Mouse (Mus musculus) CH12.LX (cell line): ENCODE results near the gene Hbp1. TPM values are rescaled to one million over a fixed set of nuclear protein-coding genes. Genes with fewer than 3 reads are reported as not detected.

Experiments used
- DNase-seq: peaks from one replicate; pipeline ENCODE4 v3.0.0-alpha.2; 2013; ENCODE audit errors: extremely low read depth
- H3K27ac ChIP-seq: 2 replicates; pipeline ENCODE4 v1.5.1; 2012; ENCODE audit warnings: low read depth, mild to moderate bottlenecking, control low read depth, moderate library complexity; ENCODE audit not compliant: insufficient read depth
- H3K27me3 ChIP-seq: replicated peaks from 2 replicates; pipeline ENCODE3; 2012; ENCODE audit warnings: inconsistent platforms
- H3K36me3 ChIP-seq, 2 experiments: replicated peaks in 1 of 2; 2 replicates each; pipeline versions ENCODE3 to v1.6.1; 2012; ENCODE audit warnings: inconsistent platforms in 1 of 2, low read length in 1 of 2, mild to moderate bottlenecking in 1 of 2, mixed read lengths in 1 of 2, moderate library complexity in 1 of 2; ENCODE audit not compliant: control insufficient read depth in 1 of 2, insufficient read depth in 1 of 2
- H3K4me1 ChIP-seq, 2 experiments: 2 replicates each; pipeline ENCODE4 v1.6.1; 2012; ENCODE audit warnings: inconsistent platforms in 1 of 2, moderate library complexity in 1 of 2; ENCODE audit not compliant: insufficient read depth in 2 of 2, control insufficient read depth in 1 of 2
- H3K4me2 ChIP-seq: 2 replicates; pipeline ENCODE4 v1.6.1; 2012; ENCODE audit warnings: low read depth, mild to moderate bottlenecking, control low read depth; ENCODE audit not compliant: poor library complexity, insufficient read depth, severe bottlenecking
- H3K4me3 ChIP-seq, 3 experiments: fragments of 150-350 bp in 1 of 3; sonication (generic) in 1 of 3; replicated peaks in 1 of 3; 2 replicates each; pipeline versions ENCODE3 to v1.5.1; 2011 to 2012; ENCODE audit warnings: low read depth in 2 of 3, low read length in 2 of 3, mild to moderate bottlenecking in 2 of 3, moderate library complexity in 2 of 3, control low read depth in 1 of 3, improper control_type of control experiment in 1 of 3, inconsistent platforms in 1 of 3, mixed read lengths in 1 of 3; ENCODE audit not compliant: poor library complexity in 1 of 3
- H3K79me2 ChIP-seq: replicated peaks from 2 replicates; pipeline ENCODE4 v1.6.1; 2012; ENCODE audit warnings: mild to moderate bottlenecking, moderate library complexity; ENCODE audit not compliant: control insufficient read depth, poor library complexity, insufficient read depth, severe bottlenecking; ENCODE audit errors: extremely low read depth
- H3K9ac ChIP-seq: 2 replicates; pipeline ENCODE4 v1.6.1; 2012; ENCODE audit warnings: low read depth, mild to moderate bottlenecking, control low read depth, moderate library complexity; ENCODE audit not compliant: insufficient read depth
- H3K9me3 ChIP-seq: replicated peaks from 2 replicates; pipeline ENCODE3; 2012; ENCODE audit warnings: low read length, inconsistent platforms, mixed read lengths
- CHD1 ChIP-seq: IDR thresholded peaks from 2 replicates; pipeline ENCODE4 v1.6.1; 2012; ENCODE audit warnings: low read depth, low read length, improper control_type of control experiment, inconsistent platforms
- CHD2 ChIP-seq: IDR thresholded peaks from 2 replicates; pipeline ENCODE4 v1.6.1; 2011; ENCODE audit warnings: low read length, improper control_type of control experiment
- E2F4 ChIP-seq: IDR thresholded peaks from 2 replicates; pipeline ENCODE4 v1.6.1; 2011; ENCODE audit warnings: low read depth, low read length, improper control_type of control experiment; ENCODE audit not compliant: insufficient replicate concordance
- ELF1 ChIP-seq: IDR thresholded peaks from 2 replicates; pipeline ENCODE4 v1.6.1; 2014; ENCODE audit warnings: low read depth, mild to moderate bottlenecking, inconsistent platforms, low read length, improper control_type of control experiment
- ETS1 ChIP-seq: conservative IDR thresholded peaks from 2 replicates; pipeline ENCODE4 v1.6.1; 2012; ENCODE audit warnings: low read depth, mild to moderate bottlenecking, inconsistent platforms, low read length, improper control_type of control experiment, moderate library complexity
- JUN ChIP-seq: IDR thresholded peaks from 2 replicates; pipeline ENCODE4 v1.6.1; 2011; ENCODE audit warnings: low read depth, mild to moderate bottlenecking, low read length, improper control_type of control experiment, moderate library complexity; ENCODE audit not compliant: insufficient read depth
- KAT2A ChIP-seq: IDR thresholded peaks from 2 replicates; pipeline ENCODE4 v1.6.1; 2012; ENCODE audit warnings: low read length, improper control_type of control experiment, inconsistent platforms; ENCODE audit not compliant: insufficient replicate concordance
- MAFK ChIP-seq: IDR thresholded peaks from 2 replicates; pipeline ENCODE4 v1.6.1; 2011; ENCODE audit warnings: low read length, improper control_type of control experiment; ENCODE audit not compliant: insufficient replicate concordance
- MAX ChIP-seq: IDR thresholded peaks from 2 replicates; pipeline ENCODE4 v1.6.1; 2011; ENCODE audit warnings: low read length, improper control_type of control experiment
- MAZ ChIP-seq: IDR thresholded peaks from 2 replicates; pipeline ENCODE4 v1.6.1; 2012; ENCODE audit warnings: low read depth, mild to moderate bottlenecking, inconsistent platforms, low read length, improper control_type of control experiment, moderate library complexity
- MEF2A ChIP-seq: IDR thresholded peaks from 2 replicates; pipeline ENCODE4 v1.6.1; 2014; ENCODE audit warnings: low read depth, mild to moderate bottlenecking, inconsistent platforms, low read length, improper control_type of control experiment, borderline replicate concordance
- NELFE ChIP-seq: IDR thresholded peaks from 2 replicates; pipeline ENCODE4 v1.6.1; 2011; ENCODE audit warnings: low read depth, low read length, improper control_type of control experiment
- NRF1 ChIP-seq: IDR thresholded peaks from 2 replicates; pipeline ENCODE4 v1.6.1; 2014; ENCODE audit warnings: low read depth, mild to moderate bottlenecking, inconsistent platforms, low read length, improper control_type of control experiment, moderate library complexity
- POLR2AphosphoS2 ChIP-seq: IDR thresholded peaks from 2 replicates; pipeline ENCODE4 v1.6.1; 2011; ENCODE audit warnings: low read depth, low read length, improper control_type of control experiment
- RCOR1 ChIP-seq: conservative IDR thresholded peaks from 2 replicates; pipeline ENCODE4 v1.6.1; 2012; ENCODE audit warnings: low read depth, mild to moderate bottlenecking, inconsistent platforms, low read length, improper control_type of control experiment
- SIN3A ChIP-seq: IDR thresholded peaks from 2 replicates; pipeline ENCODE4 v1.6.1; 2012; ENCODE audit warnings: low read length, improper control_type of control experiment, inconsistent platforms
- SMC3 ChIP-seq: IDR thresholded peaks from 2 replicates; pipeline ENCODE4 v1.6.1; 2011; ENCODE audit warnings: low read depth, low read length, improper control_type of control experiment
- TBP ChIP-seq: conservative IDR thresholded peaks from 2 replicates; pipeline ENCODE4 v1.6.1; 2011; ENCODE audit warnings: low read depth, low read length, improper control_type of control experiment
- TCF12 ChIP-seq: IDR thresholded peaks from 2 replicates; pipeline ENCODE4 v1.6.1; 2014; ENCODE audit warnings: low read depth, mild to moderate bottlenecking, inconsistent platforms, low read length, improper control_type of control experiment
- USF1 ChIP-seq: IDR thresholded peaks from 2 replicates; pipeline ENCODE4 v1.6.1; 2014; ENCODE audit warnings: low read depth, mild to moderate bottlenecking, inconsistent platforms, low read length, improper control_type of control experiment
- ZMIZ1 ChIP-seq: IDR thresholded peaks from 2 replicates; pipeline ENCODE4 v1.6.1; 2012; ENCODE audit warnings: low read depth, mild to moderate bottlenecking, inconsistent platforms, low read length, improper control_type of control experiment
- ZNF384 ChIP-seq: IDR thresholded peaks from 2 replicates; pipeline ENCODE4 v1.6.1; 2012; ENCODE audit warnings: low read depth, low read length, improper control_type of control experiment, inconsistent platforms
- dilution Hi-C: fragments of 300-500 bp; cut with MboI; formaldehyde crosslinking; loops from 2 replicates; pipeline ENCODE4 v1.14.3; 2020; ENCODE audit warnings: low sequenced_read_pairs; ENCODE audit not compliant: extremely low pct_unique_long_range_greater_than_20kb, extremely low pct_ligation_motif_present
- in situ Hi-C: fragments of 300-500 bp; cut with MboI; formaldehyde crosslinking; loops from 3 replicates; pipeline ENCODE4 v1.14.3; 2019; ENCODE audit warnings: low sequenced_read_pairs, low pct_ligation_motif_present, low pct_unique_long_range_greater_than_20kb, mixed read lengths
- polyA plus RNA-seq: library from polyadenylated mRNA; unstranded; fragments of >175 nt; gene quantifications from 2 replicates; pipeline ENCODE4 v1.2.1, GENCODE M21; 2012; ENCODE audit warnings: low read depth; ENCODE audit not compliant: insufficient read length
- total RNA-seq, 2 experiments: library from RNA; depleted of rRNA; stranded (reverse); fragments of 300-350 nt in 1 of 2; fragments of >200 nt in 1 of 2; gene quantifications; 2 replicates each; pipeline ENCODE4 v1.2.3; 2012 to 2014

Hbp1 gene
- total and polyA plus RNA-seq, 3 experiments = 16.0 to 24.4 (median 17.0) TPM

GRCm38 (mm10) chr12:31882736-31883135 lies 67.6 kb downstream of the Hbp1 start:
- Histone ChIP-seq H3K4me1 (no peaks in the 10 kb centered on the region), H3K4me3 (no peak overlapping the region), H3K9me3 (no peaks in the 10 kb centered on the region), H3K4me2 (no peak overlapping the region), H3K27me3 (no peaks in the 10 kb centered on the region), H3K27ac (no peak overlapping the region), H3K79me2 (no peaks in the 10 kb centered on the region), H3K36me3 (peaks cover 6 to 25% of the 10 kb centered on the region in 2 experiments), H3K9ac (no peak overlapping the region)
- dilution Hi-C loops = no loop called here
- in situ Hi-C loops = no loop called here
- no peak for DNase-seq
- no peak for TF ChIP-seq TBP
- TF ChIP-seq NELFE = no peak
- TF ChIP-seq JUN = no peak
- no peak for TF ChIP-seq MAFK
- TF ChIP-seq E2F4 = no peak
- no peak for TF ChIP-seq ZMIZ1
- no peak for TF ChIP-seq KAT2A
- TF ChIP-seq MAZ = no peak
- no peak for TF ChIP-seq USF1
- TF ChIP-seq CHD1 = no peak
- TF ChIP-seq CHD2 = no peak
- no peak for TF ChIP-seq SIN3A
- TF ChIP-seq NRF1 = no peak
- no peak for TF ChIP-seq ZNF384
- TF ChIP-seq TCF12 = no peak

GRCm38 (mm10) chr12:31876775-31877174 lies 73.6 kb downstream of the Hbp1 start:
- Histone ChIP-seq H3K79me2 (no peaks in the 10 kb centered on the region), H3K27me3 (no peaks in the 10 kb centered on the region), H3K27ac (no peak overlapping the region), H3K9me3 (no peaks in the 10 kb centered on the region), H3K36me3 (peaks cover 2 to 15% of the 10 kb centered on the region in 2 experiments), H3K4me3 (no peak overlapping the region), H3K4me1 (no peaks in the 10 kb centered on the region), H3K9ac (no peak overlapping the region), H3K4me2 (no peak overlapping the region)
- DNase-seq = no peak
- in situ Hi-C loops = no loop called here
- TF ChIP-seq SMC3 = no peak
- TF ChIP-seq MAZ = no peak
- TF ChIP-seq ETS1 = no peak
- no peak for TF ChIP-seq TBP
- TF ChIP-seq POLR2AphosphoS2 = no peak
- TF ChIP-seq TCF12 = no peak
- TF ChIP-seq ELF1 = no peak
- no peak for TF ChIP-seq RCOR1
- no peak for TF ChIP-seq MAX
- TF ChIP-seq MEF2A = no peak
- TF ChIP-seq NELFE = no peak
- TF ChIP-seq ZNF384 = no peak
- TF ChIP-seq, all 38 proteins: peak for 0
- dilution Hi-C loops = no loop called here

Other genes starting within 250 kb of the Hbp1 start
- not detected in 2 replicates for gene Gpr22, start 236.6 kb downstream of the Hbp1 start, total RNA-seq (2012; rRNA removed)
- not detected in 2 replicates for gene Gpr22, start 236.6 kb downstream of the Hbp1 start, total RNA-seq (2014; rRNA removed)
- gene Gpr22, start 236.6 kb downstream of the Hbp1 start, polyA plus RNA-seq = not detected in 2 replicates
- 2.4 and 2.5 TPM in 2 replicates for gene Prkar2b, start 110.8 kb upstream of the Hbp1 start, total RNA-seq (2012; rRNA removed)
- 6.1 and 6.3 TPM in 2 replicates for gene Prkar2b, start 110.8 kb upstream of the Hbp1 start, total RNA-seq (2014; rRNA removed)
- gene Prkar2b, start 110.8 kb upstream of the Hbp1 start, polyA plus RNA-seq = 2.9 and 4.9 TPM in 2 replicates